Mouse (Mus musculus) thymus, adult 2 months (tissue): ENCODE measurements around the gene Bbs9.

Source experiments
- CTCF ChIP-seq: fragments of 200-500 bp; IDR thresholded peaks from 2 replicates; pipeline ENCODE4 v1.5.1; 2012; ENCODE audit warnings: mild to moderate bottlenecking, control low read depth, low read length, moderate library complexity, borderline replicate concordance; ENCODE audit not compliant: control insufficient read depth, poor library complexity, insufficient read depth; ENCODE audit errors: extremely low read depth
- POLR2A ChIP-seq: fragments of 200-500 bp; IDR thresholded peaks from 2 replicates; pipeline ENCODE4 v1.6.1; 2012; ENCODE audit warnings: mild to moderate bottlenecking, low read length, control low read depth, moderate library complexity; ENCODE audit not compliant: control insufficient read depth, poor library complexity, insufficient read depth; ENCODE audit errors: extremely low read depth

DNA sequence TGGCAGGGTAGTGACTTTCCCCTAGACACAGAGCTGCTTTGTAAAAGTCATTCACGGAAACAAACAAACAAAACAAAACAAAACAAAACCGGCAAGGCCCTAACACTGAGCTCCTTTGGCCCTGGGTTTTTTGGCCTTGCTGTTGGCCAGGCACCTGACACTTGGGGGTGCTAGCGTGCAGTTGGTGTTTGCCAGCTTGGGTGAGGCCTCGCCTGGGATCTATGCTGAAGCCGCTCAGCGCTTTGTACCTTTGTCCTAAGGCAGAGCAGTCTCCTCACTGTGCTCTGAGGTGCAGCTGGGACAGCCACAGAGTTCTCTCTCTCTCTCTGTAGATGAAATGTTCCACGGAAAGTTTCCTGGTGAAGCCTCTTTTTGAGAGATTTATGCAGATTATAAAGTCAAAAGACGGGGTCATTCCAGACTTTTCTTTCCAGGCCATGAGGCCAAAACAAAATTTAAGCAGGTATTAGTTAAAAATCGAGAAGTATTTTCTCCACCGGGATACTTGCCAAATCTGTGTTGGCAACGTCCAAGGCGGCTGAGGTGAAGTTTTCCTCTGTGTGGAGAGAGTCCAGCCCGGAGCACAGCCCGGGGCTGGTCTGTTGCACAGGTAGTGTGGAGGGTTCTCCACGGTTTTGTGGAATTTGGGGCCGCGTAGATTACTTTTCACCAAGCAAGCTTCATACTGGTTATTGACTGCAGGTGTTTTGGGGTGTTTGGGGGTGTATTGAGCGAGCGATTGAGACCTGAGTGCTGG, 233.6 kb downstream of the Bbs9 start:
- TF ChIP-seq CTCF: no peak
- no peak for TF ChIP-seq POLR2A
